Mouse (Mus musculus): Measurements from ENCODE around the gene Tbc1d7. TPM values are rescaled to one million over a fixed set of nuclear protein-coding genes. Genes with fewer than 3 reads are reported as not detected.

The Tbc1d7 gene
- polyA plus RNA-seq, 1 experiment from 2014 or later, result 12.3 TPM

DNA sequence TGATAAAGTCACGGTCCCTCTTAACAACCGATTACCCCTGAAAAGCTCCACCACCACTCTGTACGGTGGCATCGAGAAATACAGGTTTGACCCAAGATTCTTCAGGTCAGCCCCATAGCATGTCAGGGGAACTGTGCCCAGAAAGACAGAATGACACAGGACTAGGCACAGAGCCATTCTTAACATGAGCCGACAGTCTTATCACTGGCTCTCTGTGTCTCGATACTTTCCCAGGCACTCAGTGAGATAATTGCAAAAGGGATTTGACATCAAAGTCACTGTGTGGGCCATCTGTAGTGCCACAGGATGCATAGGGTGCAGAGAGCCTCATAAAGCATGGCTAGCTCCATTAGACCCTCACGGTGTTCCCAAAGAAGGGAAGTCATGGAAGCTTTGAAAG lies 37.9 kb downstream of the Tbc1d7 start:
- Histone ChIP-seq H3K9me3 (replicated peaks) (no peaks in the 10 kb centered on the region), H3K27ac (replicated peaks) (no peak overlapping the region), H3K4me3 (replicated peaks) (no peak overlapping the region), H3K4me1 (replicated peaks) (no peaks in the 10 kb centered on the region), H3K27me3 (no peaks in the 10 kb centered on the region), H3K4me2 (no peak overlapping the region), H3K36me3 (replicated peaks) (no peaks in the 10 kb centered on the region), H3K9ac (no peak overlapping the region)
- no peak for ATAC-seq (ENCODE audit: insufficient read depth)
- WGBS (ENCODE audit: insufficient replicate concordance), result 52% methylated on average over 7 of the region's 7 CpGs

- Histone ChIP-seq H3K36me3 (replicated peaks) (no peaks in the 10 kb centered on the region), H3K9ac (no peak overlapping the region), H3K4me3 (replicated peaks) (no peak overlapping the region), H3K27me3 (no peaks in the 10 kb centered on the region), H3K27ac (replicated peaks) (no peak overlapping the region), H3K4me1 (replicated peaks) (no peaks in the 10 kb centered on the region), H3K9me3 (replicated peaks) (no peaks in the 10 kb centered on the region), H3K4me2 (no peak overlapping the region)
- WGBS (ENCODE audit: insufficient replicate concordance), result 69% methylated on average over 9 of the region's 9 CpGs
- ATAC-seq (ENCODE audit: insufficient read depth), result no peak
Observed at GRCm38 (mm10) chr13:43132859-43133258, 38.4 kb downstream of the Tbc1d7 start.

- no peak overlapping the region for H3K4me3 ChIP-seq (replicated peaks)
- no peak overlapping the region for H3K9ac ChIP-seq
- no peak overlapping the region for H3K4me2 ChIP-seq
- no peak overlapping the region for H3K27ac ChIP-seq (replicated peaks)
- H3K36me3 ChIP-seq (replicated peaks), result no peaks in the 10 kb centered on the region
- H3K27me3 ChIP-seq, result no peaks in the 10 kb centered on the region
- ATAC-seq (ENCODE audit: insufficient read depth), result no peak
- 64% methylated on average over 10 of the region's 10 CpGs for WGBS (ENCODE audit: insufficient replicate concordance)
- H3K9me3 ChIP-seq (replicated peaks), result no peaks in the 10 kb centered on the region
- no peaks in the 10 kb centered on the region for H3K4me1 ChIP-seq (replicated peaks)
Observed at GRCm38 (mm10) chr13:43131741-43132191, 39.5 kb downstream of the Tbc1d7 start.

- Histone ChIP-seq H3K4me2 (no peak overlapping the region), H3K4me3 (replicated peaks) (no peak overlapping the region), H3K27me3 (no peaks in the 10 kb centered on the region), H3K4me1 (replicated peaks) (no peaks in the 10 kb centered on the region), H3K36me3 (replicated peaks) (no peaks in the 10 kb centered on the region), H3K9me3 (replicated peaks) (no peaks in the 10 kb centered on the region), H3K27ac (replicated peaks) (no peak overlapping the region), H3K9ac (no peak overlapping the region)
- no peak for ATAC-seq (ENCODE audit: insufficient read depth)
- 60% methylated on average over 6 of the region's 6 CpGs for WGBS (ENCODE audit: insufficient replicate concordance)
Observed at GRCm38 (mm10) chr13:43130161-43130560, 41.1 kb downstream of the Tbc1d7 start.

DNA sequence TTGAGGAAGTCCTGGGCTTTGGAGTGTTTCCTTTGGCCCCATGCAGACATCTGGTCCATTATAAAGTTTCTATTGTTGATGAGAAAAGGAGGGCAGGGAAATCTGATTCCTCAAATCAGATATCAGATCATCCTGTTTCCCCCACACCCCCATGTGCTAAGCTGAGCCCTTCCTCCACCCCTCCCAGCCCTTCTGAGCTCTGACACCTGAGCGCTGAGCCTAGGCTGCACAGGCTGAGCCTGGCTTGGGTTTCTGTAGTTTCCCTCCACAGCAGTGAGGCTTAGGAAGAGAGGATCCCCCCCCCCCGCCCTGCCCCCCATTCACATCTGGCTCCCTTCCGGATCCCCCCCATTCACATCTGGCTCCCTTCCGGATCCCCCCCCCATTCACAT lies 46.6 kb downstream of the Tbc1d7 start:
- ATAC-seq (ENCODE audit: insufficient read depth), result no peak
- Histone ChIP-seq H3K27me3 (no peaks in the 10 kb centered on the region), H3K4me2 (no peak overlapping the region), H3K36me3 (replicated peaks) (no peaks in the 10 kb centered on the region), H3K4me3 (replicated peaks) (no peak overlapping the region), H3K27ac (replicated peaks) (no peak overlapping the region), H3K9ac (no peak overlapping the region), H3K9me3 (replicated peaks) (no peaks in the 10 kb centered on the region), H3K4me1 (replicated peaks) (no peaks in the 10 kb centered on the region)
- 34% methylated on average over 4 of the region's 4 CpGs for WGBS (ENCODE audit: insufficient replicate concordance)

DNA sequence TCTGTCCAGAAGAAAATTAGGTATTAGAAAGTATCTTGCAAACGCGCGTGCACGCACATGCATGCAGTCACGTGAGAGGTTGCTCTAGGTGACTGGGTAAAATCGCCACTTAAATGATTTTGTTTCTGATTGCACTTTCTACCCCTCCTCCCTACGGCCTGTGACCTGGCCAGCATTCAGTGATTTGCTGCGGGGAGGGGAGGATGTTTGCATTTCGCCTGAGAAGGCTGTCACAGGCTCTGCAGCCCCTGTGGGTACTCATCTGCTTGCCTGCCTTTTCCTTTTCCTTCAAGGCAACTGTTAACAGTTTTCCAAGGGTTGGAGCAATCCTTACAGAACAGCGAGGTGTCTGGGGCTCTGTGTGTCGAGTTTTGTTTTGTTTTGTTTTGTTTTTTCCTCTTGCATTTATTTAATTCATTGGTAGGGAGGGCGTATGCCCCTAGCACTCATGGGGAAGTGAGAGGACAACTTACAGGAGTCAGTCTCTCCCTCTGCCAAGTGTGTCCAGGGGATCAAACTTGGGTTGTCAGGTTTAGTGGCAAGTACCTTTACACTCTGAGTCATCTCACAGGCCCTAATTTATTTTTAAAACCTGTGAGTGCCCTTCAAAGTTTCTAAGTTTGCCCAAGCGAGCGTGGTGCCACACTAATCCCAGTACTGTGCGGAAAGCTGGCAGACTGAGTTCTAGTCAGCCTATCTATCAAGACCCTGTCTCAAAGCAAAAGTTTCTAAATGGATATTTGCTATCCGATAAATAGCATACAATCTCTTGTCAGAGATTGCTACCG lies 47.2 kb downstream of the Tbc1d7 start:
- no peak overlapping the region for H3K27ac ChIP-seq (replicated peaks)
- 48% methylated on average over 17 of the region's 17 CpGs for WGBS (ENCODE audit: insufficient replicate concordance)
- ATAC-seq (ENCODE audit: insufficient read depth), result no peak
- no peak overlapping the region for H3K4me3 ChIP-seq (replicated peaks)
- H3K9me3 ChIP-seq (replicated peaks), result no peaks in the 10 kb centered on the region
- no peak overlapping the region for H3K9ac ChIP-seq
- no peak overlapping the region for H3K4me2 ChIP-seq
- no peaks in the 10 kb centered on the region for H3K36me3 ChIP-seq (replicated peaks)
- no peaks in the 10 kb centered on the region for H3K27me3 ChIP-seq
- no peaks in the 10 kb centered on the region for H3K4me1 ChIP-seq (replicated peaks)

GRCm38 (mm10) chr13:43122306-43123070 lies 48.8 kb downstream of the Tbc1d7 start:
- Histone ChIP-seq H3K27me3 (no peaks in the 10 kb centered on the region), H3K36me3 (replicated peaks) (no peaks in the 10 kb centered on the region)
- WGBS (ENCODE audit: insufficient replicate concordance), result 50% methylated on average over 16 of the region's 16 CpGs

DNA sequence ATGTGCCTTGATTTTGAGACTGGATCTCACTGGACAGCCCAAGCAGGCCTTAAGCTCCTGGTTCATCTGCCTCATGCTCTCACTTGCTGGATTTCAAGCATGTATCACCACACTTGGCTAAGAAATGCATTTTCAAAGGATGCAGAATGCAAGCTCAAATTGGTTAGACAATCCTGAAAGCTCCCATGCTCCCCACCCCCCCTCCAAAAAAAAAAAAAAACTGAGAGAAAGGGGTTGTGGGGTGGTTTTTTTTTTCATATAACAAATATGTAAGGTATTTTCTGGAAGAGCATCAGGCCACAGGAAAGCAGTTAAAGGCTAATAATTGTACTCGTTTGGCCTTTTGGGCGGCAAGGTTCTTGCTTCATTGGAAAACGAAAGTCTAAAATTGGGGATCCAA lies 58.2 kb downstream of the Tbc1d7 start:
- Histone ChIP-seq H3K4me3 (replicated peaks) (no peak overlapping the region), H3K9me3 (replicated peaks) (no peaks in the 10 kb centered on the region), H3K4me2 (no peak overlapping the region), H3K27ac (replicated peaks) (no peak overlapping the region), H3K27me3 (no peaks in the 10 kb centered on the region), H3K4me1 (replicated peaks) (no peaks in the 10 kb centered on the region), H3K36me3 (replicated peaks) (no peaks in the 10 kb centered on the region), H3K9ac (no peak overlapping the region)
- ATAC-seq (ENCODE audit: insufficient read depth), result no peak
- WGBS (ENCODE audit: insufficient replicate concordance), result 66% methylated on average over 3 of the region's 3 CpGs

More at GRCm38 (mm10) chr13:43122306-43123070, 48.8 kb downstream of the Tbc1d7 start:
- Histone ChIP-seq H3K27ac (replicated peaks) (no peak overlapping the region), H3K9ac (no peak overlapping the region), H3K4me3 (replicated peaks) (no peak overlapping the region), H3K4me1 (replicated peaks) (no peaks in the 10 kb centered on the region), H3K9me3 (replicated peaks) (no peaks in the 10 kb centered on the region), H3K4me2 (no peak overlapping the region)
- no peak for ATAC-seq (ENCODE audit: insufficient read depth)

DNA sequence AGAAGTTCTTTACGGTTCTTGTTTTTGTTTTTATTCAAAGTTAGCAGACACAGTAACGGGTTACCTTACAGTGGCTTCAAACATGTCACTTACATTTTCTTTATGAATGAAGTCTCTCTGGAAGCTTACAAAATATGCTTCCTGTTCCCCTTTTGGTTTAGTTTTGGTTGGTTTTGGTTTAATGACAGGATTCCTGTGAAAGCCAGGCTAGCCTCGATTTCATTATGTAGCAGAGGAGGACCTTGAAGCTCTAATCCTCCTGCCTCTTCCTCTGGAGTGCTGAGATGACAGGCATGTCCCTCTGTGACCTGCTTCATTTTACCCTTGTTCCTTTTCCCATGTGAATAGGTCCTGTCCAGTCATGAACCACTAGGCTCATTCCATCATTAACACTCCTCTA lies 58.6 kb downstream of the Tbc1d7 start:
- H3K27ac ChIP-seq (replicated peaks), result no peak overlapping the region
- WGBS (ENCODE audit: insufficient replicate concordance), result 32% methylated on average over 3 of the region's 3 CpGs

DNA sequence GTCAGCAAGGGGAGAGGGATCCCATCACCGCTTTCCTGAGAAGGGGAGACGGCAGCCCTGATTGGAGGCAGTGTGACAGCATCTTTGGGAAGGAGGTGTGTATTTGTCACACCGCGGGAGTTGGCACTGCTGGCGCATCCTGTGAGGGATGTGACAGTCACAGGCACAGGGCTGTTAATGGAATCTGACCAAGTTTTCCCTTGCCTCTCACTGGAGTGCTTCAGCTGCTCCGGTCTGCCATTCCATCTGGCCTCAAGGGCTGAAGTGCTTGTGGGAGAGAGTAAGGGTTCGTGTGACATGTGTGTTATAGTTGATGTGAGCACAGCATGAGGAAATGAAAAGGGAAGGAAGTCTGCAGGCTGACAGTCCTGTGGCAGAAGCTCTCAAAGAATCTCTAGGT lies 59.0 kb downstream of the Tbc1d7 start:
- no peak overlapping the region for H3K27ac ChIP-seq (replicated peaks)
- no peak for ATAC-seq (ENCODE audit: insufficient read depth)
- no peaks in the 10 kb centered on the region for H3K4me1 ChIP-seq (replicated peaks)
- H3K27me3 ChIP-seq, result no peaks in the 10 kb centered on the region
- 58% methylated on average over 7 of the region's 7 CpGs for WGBS (ENCODE audit: insufficient replicate concordance)
- no peaks in the 10 kb centered on the region for H3K36me3 ChIP-seq (replicated peaks)
- H3K4me3 ChIP-seq (replicated peaks), result no peak overlapping the region
- H3K4me2 ChIP-seq, result no peak overlapping the region
- H3K9ac ChIP-seq, result no peak overlapping the region
- no peaks in the 10 kb centered on the region for H3K9me3 ChIP-seq (replicated peaks)

More for the DNA sequence above, 58.6 kb downstream of the Tbc1d7 start:
- H3K4me2 ChIP-seq, result no peak overlapping the region
- no peak overlapping the region for H3K4me3 ChIP-seq (replicated peaks)
- H3K27me3 ChIP-seq, result no peaks in the 10 kb centered on the region
- no peak for ATAC-seq (ENCODE audit: insufficient read depth)
- no peaks in the 10 kb centered on the region for H3K36me3 ChIP-seq (replicated peaks)
- no peak overlapping the region for H3K9ac ChIP-seq
- no peaks in the 10 kb centered on the region for H3K9me3 ChIP-seq (replicated peaks)
- no peaks in the 10 kb centered on the region for H3K4me1 ChIP-seq (replicated peaks)

DNA sequence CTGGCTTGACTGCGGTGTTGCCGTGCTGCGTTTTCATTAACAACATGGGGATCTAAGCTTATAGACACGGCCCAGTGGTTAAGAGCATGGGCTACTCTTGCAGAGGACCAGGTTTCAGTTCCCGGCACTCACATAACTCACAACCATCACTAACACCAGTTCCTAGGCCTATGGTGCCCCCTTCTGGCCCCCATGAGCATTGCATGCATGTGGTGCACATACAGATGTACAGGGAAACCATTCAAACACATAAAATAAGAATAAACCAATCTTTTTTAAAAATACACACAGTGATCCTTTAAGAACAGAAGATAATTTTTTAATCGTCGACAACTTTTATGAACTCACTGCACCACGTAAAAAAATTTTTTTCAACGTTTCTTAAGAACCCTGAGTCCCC lies 66.8 kb downstream of the Tbc1d7 start:
- Histone ChIP-seq H3K27ac (replicated peaks) (no peak overlapping the region), H3K9ac (no peak overlapping the region), H3K4me1 (replicated peaks) (no peaks in the 10 kb centered on the region), H3K4me2 (no peak overlapping the region), H3K4me3 (replicated peaks) (no peak overlapping the region), H3K27me3 (no peaks in the 10 kb centered on the region), H3K36me3 (replicated peaks) (no peaks in the 10 kb centered on the region), H3K9me3 (replicated peaks) (no peaks in the 10 kb centered on the region)
- no peak for ATAC-seq (ENCODE audit: insufficient read depth)
- 78% methylated on average over 9 of the region's 9 CpGs for WGBS (ENCODE audit: insufficient replicate concordance)

Measured in liver, embryonic 15.5 days (tissue).